Mouse (Mus musculus) forebrain, embryonic 13.5 days (tissue): ENCODE measurements around the gene Parg. TPM values are rescaled to one million over a fixed set of nuclear protein-coding genes. Genes with fewer than 3 reads are reported as not detected.
"Not testable (repeated sequence)": the region's sequence is repeated elsewhere in the genome, so short reads cannot be mapped to it uniquely, and the experiment has no call there.

Source experiments
- ATAC-seq: fragments of 200-750 bp; cut with Nextera tagmentation; 2 replicates; pipeline ENCODE4 v1.8.0; 2017
- H3K27ac ChIP-seq: fragments of 300-500 bp; sonication (generic); 2 replicates; pipeline ENCODE4 v1.5.1; 2015; ENCODE audit warnings: inconsistent platforms, mild to moderate bottlenecking, moderate library complexity
- H3K27me3 ChIP-seq: fragments of 300-500 bp; sonication (generic); 2 replicates; pipeline ENCODE4 v1.6.1; 2015; ENCODE audit warnings: mild to moderate bottlenecking, inconsistent platforms
- H3K36me3 ChIP-seq: fragments of 300-500 bp; sonication (generic); 2 replicates; pipeline ENCODE4 v1.6.1; 2015; ENCODE audit warnings: mild to moderate bottlenecking, inconsistent platforms; ENCODE audit not compliant: poor library complexity, severe bottlenecking
- H3K4me1 ChIP-seq: fragments of 300-500 bp; sonication (generic); 2 replicates; pipeline ENCODE4 v1.6.1; 2015; ENCODE audit warnings: inconsistent platforms
- H3K4me2 ChIP-seq: fragments of 300-500 bp; sonication (generic); 2 replicates; pipeline ENCODE4 v1.6.1; 2015; ENCODE audit warnings: inconsistent platforms, mild to moderate bottlenecking, moderate library complexity
- H3K4me3 ChIP-seq: fragments of 300-500 bp; sonication (generic); 2 replicates; pipeline ENCODE4 v1.5.1; 2015; ENCODE audit warnings: mild to moderate bottlenecking, inconsistent platforms
- H3K9ac ChIP-seq: fragments of 300-500 bp; sonication (generic); 2 replicates; pipeline ENCODE4 v1.6.1; 2015; ENCODE audit warnings: mild to moderate bottlenecking, inconsistent platforms
- H3K9me3 ChIP-seq: fragments of 300-500 bp; sonication (generic); replicated peaks from 2 replicates; pipeline ENCODE4 v1.6.1; 2016; ENCODE audit warnings: inconsistent platforms
- WGBS: fragments of 180-500 bp; shearing (Covaris S2); methylation state at CpG from one replicate; pipeline ENCODE4 v1.1.7; 2015; 5-methylcytosine and 5-hydroxymethylcytosine counted together
- polyA plus RNA-seq: library from polyadenylated mRNA; unstranded; fragments of >200 nt; fragmentation: Nextera tagmentation; extraction: Ambion mirVana; gene quantifications from 2 replicates; pipeline ENCODE4 v1.2.1, GENCODE M21; 2015

Gene Parg
- polyA plus RNA-seq, 1 experiment from 2014 or later: 36.6 TPM

- Histone ChIP-seq H3K4me3 (no peak overlapping the region), H3K4me2 (no peak overlapping the region), H3K27me3 (no peaks in the 10 kb centered on the region), H3K36me3 (no peaks in the 10 kb centered on the region), H3K4me1 (peaks cover 33% of the 10 kb centered on the region), H3K9me3 (no peaks in the 10 kb centered on the region), H3K9ac (no peak overlapping the region), H3K27ac (no peak overlapping the region)
- WGBS: 87% methylated on average over 8 of the region's 8 CpGs
- ATAC-seq: no peak
Observed at GRCm38 (mm10) chr14:32164173-32165051, 37.3 kb upstream of the Parg start.

GRCm38 (mm10) chr14:32165278-32166061 is 36.3 kb upstream of the Parg start:
- Histone ChIP-seq H3K9ac (peak overlapping the region; percentile 71), H3K9me3 (no peaks in the 10 kb centered on the region), H3K36me3 (no peaks in the 10 kb centered on the region), H3K4me2 (peak overlapping the region; percentile 97), H3K4me3 (peak overlapping the region; percentile 51), H3K27me3 (no peaks in the 10 kb centered on the region), H3K4me1 (peaks cover 29% of the 10 kb centered on the region), H3K27ac (no peak overlapping the region)
- WGBS: 1% methylated on average over 37 of the region's 42 CpGs
- no peak for ATAC-seq

- no peak overlapping the region for H3K4me3 ChIP-seq
- no peaks in the 10 kb centered on the region for H3K36me3 ChIP-seq
- no peak overlapping the region for H3K27ac ChIP-seq
- peak overlapping the region; percentile 97 for H3K4me2 ChIP-seq
- no peak for ATAC-seq
- 81% methylated on average over 2 of the region's 2 CpGs for WGBS
- H3K9ac ChIP-seq: no peak overlapping the region
- no peaks in the 10 kb centered on the region for H3K27me3 ChIP-seq
- peaks cover 24% of the 10 kb centered on the region for H3K4me1 ChIP-seq
- H3K9me3 ChIP-seq: no peaks in the 10 kb centered on the region
Observed at GRCm38 (mm10) chr14:32166062-32166441, 35.7 kb upstream of the Parg start.

- H3K4me1 ChIP-seq: peaks cover 16% of the 10 kb centered on the region
- H3K9ac ChIP-seq: no peak overlapping the region
- no peak overlapping the region for H3K4me2 ChIP-seq
- ATAC-seq: no peak
- no peak overlapping the region for H3K27ac ChIP-seq
- no peaks in the 10 kb centered on the region for H3K36me3 ChIP-seq
- H3K4me3 ChIP-seq: no peak overlapping the region
- no peaks in the 10 kb centered on the region for H3K9me3 ChIP-seq
- no peaks in the 10 kb centered on the region for H3K27me3 ChIP-seq
- 100% methylated on average over 1 of the region's 1 CpGs for WGBS
Observed at GRCm38 (mm10) chr14:32166840-32167239, 34.9 kb upstream of the Parg start.

- no peak overlapping the region for H3K4me2 ChIP-seq
- H3K9me3 ChIP-seq: no peaks in the 10 kb centered on the region
- no peak for ATAC-seq
- no peak overlapping the region for H3K27ac ChIP-seq
- H3K4me3 ChIP-seq: no peak overlapping the region
- no peaks in the 10 kb centered on the region for H3K36me3 ChIP-seq
- no peaks in the 10 kb centered on the region for H3K27me3 ChIP-seq
- peaks cover 15% of the 10 kb centered on the region for H3K4me1 ChIP-seq
- no peak overlapping the region for H3K9ac ChIP-seq
- 90% methylated on average over 5 of the region's 5 CpGs for WGBS
Observed at GRCm38 (mm10) chr14:32167326-32167725, 34.4 kb upstream of the Parg start.

GRCm38 (mm10) chr14:32168653-32169231 is 33.0 kb upstream of the Parg start:
- WGBS: 78% methylated on average over 3 of the region's 3 CpGs
- no peaks in the 10 kb centered on the region for H3K9me3 ChIP-seq
- peaks cover 15% of the 10 kb centered on the region for H3K4me1 ChIP-seq
- no peak overlapping the region for H3K4me2 ChIP-seq
- no peak overlapping the region for H3K27ac ChIP-seq
- no peak for ATAC-seq
- H3K27me3 ChIP-seq: no peaks in the 10 kb centered on the region
- no peak overlapping the region for H3K4me3 ChIP-seq
- H3K9ac ChIP-seq: no peak overlapping the region
- peaks cover 9% of the 10 kb centered on the region for H3K36me3 ChIP-seq

GRCm38 (mm10) chr14:32170137-32170536 is 31.6 kb upstream of the Parg start:
- no peak for ATAC-seq
- Histone ChIP-seq H3K9ac (no peak overlapping the region), H3K9me3 (no peaks in the 10 kb centered on the region), H3K27me3 (no peaks in the 10 kb centered on the region), H3K4me3 (no peak overlapping the region), H3K4me2 (no peak overlapping the region), H3K36me3 (peaks cover 18% of the 10 kb centered on the region), H3K27ac (no peak overlapping the region), H3K4me1 (peaks cover 13% of the 10 kb centered on the region)
- WGBS: 92% methylated on average over 4 of the region's 4 CpGs

GRCm38 (mm10) chr14:32175310-32175709 is 26.4 kb upstream of the Parg start:
- Histone ChIP-seq H3K9me3 (no peaks in the 10 kb centered on the region), H3K4me3 (no peak overlapping the region), H3K27ac (no peak overlapping the region), H3K36me3 (peaks cover 38% of the 10 kb centered on the region), H3K27me3 (no peaks in the 10 kb centered on the region), H3K4me1 (no peaks in the 10 kb centered on the region), H3K4me2 (no peak overlapping the region), H3K9ac (no peak overlapping the region)
- ATAC-seq: no peak
- 87% methylated on average over 2 of the region's 2 CpGs for WGBS

- ATAC-seq, H3K4me3 ChIP-seq, H3K4me1 ChIP-seq, H3K9ac ChIP-seq, H3K4me2 ChIP-seq, H3K27me3 ChIP-seq, H3K27ac ChIP-seq, H3K9me3 ChIP-seq: not testable (repeated sequence)
- WGBS: 86% methylated on average over 5 of the region's 5 CpGs
- peaks cover 47% of the 10 kb centered on the region for H3K36me3 ChIP-seq
Observed at GRCm38 (mm10) chr14:32176590-32176989, 25.2 kb upstream of the Parg start.

GRCm38 (mm10) chr14:32179393-32180195 is 22.2 kb upstream of the Parg start:
- Histone ChIP-seq H3K4me2 (no peak overlapping the region), H3K9ac (no peak overlapping the region), H3K9me3 (no peaks in the 10 kb centered on the region), H3K27me3 (no peaks in the 10 kb centered on the region), H3K4me1 (no peaks in the 10 kb centered on the region), H3K27ac (no peak overlapping the region), H3K36me3 (peaks cover 59% of the 10 kb centered on the region), H3K4me3 (no peak overlapping the region)
- WGBS: 93% methylated on average over 10 of the region's 10 CpGs
- ATAC-seq: no peak

- 89% methylated on average over 6 of the region's 6 CpGs for WGBS
- H3K4me3 ChIP-seq: no peak overlapping the region
- H3K9ac ChIP-seq: no peak overlapping the region
- no peaks in the 10 kb centered on the region for H3K27me3 ChIP-seq
- H3K4me2 ChIP-seq: no peak overlapping the region
- no peak for ATAC-seq
- H3K36me3 ChIP-seq: peaks cover 64% of the 10 kb centered on the region
- no peaks in the 10 kb centered on the region for H3K9me3 ChIP-seq
- H3K4me1 ChIP-seq: no peaks in the 10 kb centered on the region
- no peak overlapping the region for H3K27ac ChIP-seq
Observed at GRCm38 (mm10) chr14:32180861-32181260, 20.9 kb upstream of the Parg start.
